Mouse (Mus musculus) Patski (cell line): ENCODE data around the gene Il1a. TPM values are rescaled to one million over a fixed set of nuclear protein-coding genes. Genes with fewer than 3 reads are reported as not detected.

Experiments
- ATAC-seq: fragments of 100-300 bp; one replicate; pipeline ENCODE4 v1.8.0; 2021
- CTCF ChIA-PET: fragments of 350-600 bp; sonication (Branson Sonifier 250); formaldehyde crosslinking; loops from one replicate; lab custom pipeline; 2022; ENCODE audit warnings: inconsistent platforms; lab: Charles Lee
- POLR2A ChIA-PET: fragments of 350-600 bp; sonication (Branson Sonifier 250); formaldehyde crosslinking; loops from one replicate; lab custom pipeline; 2022; ENCODE audit warnings: antibody characterized with exemption, inconsistent platforms; lab: Charles Lee
- DNase-seq: peaks from one replicate; pipeline ENCODE4 v3.0.0-alpha.2; 2011; ENCODE audit warnings: low read depth, low spot score
- H3K27me3 ChIP-seq: fragments of 371-371 bp; one replicate; pipeline ENCODE4 v1.5.1; 2021
- CTCF ChIP-seq: fragments of 100-300 bp; IDR thresholded peaks from one replicate; pipeline ENCODE4 v1.5.1; 2021
- in situ Hi-C: fragments of 300-500 bp; cut with MboI; formaldehyde crosslinking; loops from 3 replicates; pipeline ENCODE4 v1.11.1; 2018; ENCODE audit warnings: low pct_unique_long_range_greater_than_20kb, mixed read lengths
- polyA plus RNA-seq: library from polyadenylated mRNA; unstranded; gene quantifications from one replicate; pipeline ENCODE4 v1.2.3, GENCODE M21; 2021

Gene Il1a
- polyA plus RNA-seq, 1 experiment from 2014 or later: 0.14 TPM

- in situ Hi-C loops: loop anchor here (10.0 kb wide), 1 partner anchor 91 kb away; no protein-coding TSS in a partner anchor
- POLR2A ChIA-PET: no interaction called here
- ATAC-seq: no peak
Observed at GRCm38 (mm10) chr2:129313934-129314333, 4.2 kb upstream of the Il1a start.

GRCm38 (mm10) chr2:129306020-129306419, 3.8 kb downstream of the Il1a start:
- POLR2A ChIA-PET: no interaction called here
- ATAC-seq (no peak), DNase-seq (no peak)
- H3K27me3 ChIP-seq: no peaks in the 10 kb centered on the region
- CTCF ChIA-PET: no interaction called here
- in situ Hi-C loops: no loop called here
- no peak for TF ChIP-seq CTCF

More at GRCm38 (mm10) chr2:129313934-129314333, 4.2 kb upstream of the Il1a start:
- H3K27me3 ChIP-seq: no peaks in the 10 kb centered on the region
- TF ChIP-seq CTCF: no peak
- DNase-seq: no peak
- CTCF ChIA-PET: no interaction called here

DNA sequence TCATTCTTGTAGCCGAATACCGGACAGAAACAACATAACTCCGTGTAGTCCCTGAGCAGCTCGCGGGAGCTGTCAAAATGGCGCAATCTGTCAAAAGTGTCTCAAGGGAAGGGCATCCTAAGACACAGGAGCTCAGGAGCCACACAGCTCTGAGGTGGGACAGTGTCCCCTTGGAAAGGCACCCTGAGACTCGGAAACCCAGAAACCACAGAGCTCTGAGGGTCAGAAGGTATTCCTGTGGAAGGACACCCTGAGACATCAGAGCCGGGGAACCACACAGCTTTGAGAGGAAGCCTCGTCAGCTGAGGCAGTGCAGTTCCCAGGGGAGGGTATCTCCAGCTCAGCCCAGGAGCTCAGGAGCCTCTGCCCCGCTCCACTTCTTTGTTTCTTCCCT, 12.2 kb downstream of the Il1a start:
- DNase-seq (no peak), ATAC-seq (peak; percentile 16)
- in situ Hi-C loops: no loop called here
- no peak for TF ChIP-seq CTCF
- H3K27me3 ChIP-seq: no peaks in the 10 kb centered on the region
- CTCF ChIA-PET: no interaction called here
- POLR2A ChIA-PET: no interaction called here

DNA sequence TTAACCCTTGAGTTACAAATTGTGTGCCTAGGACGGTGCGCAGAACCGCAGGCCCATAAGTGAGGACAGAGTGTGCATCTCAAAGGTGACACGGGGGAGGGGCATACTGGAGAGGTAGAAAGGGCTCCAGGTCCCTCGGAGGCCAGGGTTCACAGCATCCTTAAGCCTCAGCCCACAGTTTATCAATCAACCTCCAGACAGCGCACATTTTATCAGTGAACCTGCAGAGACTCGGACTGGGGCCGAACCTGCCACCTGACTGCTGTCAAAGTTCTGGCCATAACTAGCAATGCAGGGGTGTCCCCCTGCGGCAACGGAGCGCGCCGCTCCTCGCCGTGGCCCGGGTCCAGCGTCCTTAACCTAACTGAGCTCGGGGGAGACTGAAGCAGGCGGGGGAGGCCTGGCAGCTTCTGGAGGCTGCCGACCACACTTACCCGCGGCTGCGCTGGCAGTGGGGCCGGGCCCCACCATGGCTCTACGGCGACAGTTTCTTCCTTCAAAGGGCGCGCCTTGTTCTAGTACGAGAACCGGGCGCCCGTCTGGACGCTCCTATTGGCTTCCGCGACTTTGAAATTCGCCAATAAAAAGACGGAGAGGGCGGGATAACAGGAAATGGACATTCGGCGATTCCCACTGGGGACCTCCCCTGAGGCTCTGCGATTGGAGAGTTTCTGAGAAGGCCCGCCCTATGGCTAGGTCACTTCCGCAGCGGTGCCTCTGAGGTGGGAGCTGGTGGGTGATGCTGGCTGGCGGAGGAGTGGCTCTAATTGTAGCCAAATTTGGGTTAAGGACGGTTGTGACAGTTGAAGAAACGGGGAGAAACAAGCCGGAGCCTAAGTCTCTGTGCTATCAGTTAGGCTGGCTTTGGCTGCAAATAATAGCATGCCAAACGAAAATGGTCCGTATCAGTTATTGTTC, 12.8 kb downstream of the Il1a start, which contains the start of gene Ckap2l:
TSS of gene Ckap2l (minus strand) at position 542 of the 918 bp plus-strand sequence.
- H3K27me3 ChIP-seq: no peaks in the 10 kb centered on the region
- ChIA-PET POLR2A (interaction anchor here (0.7 kb wide), 1 partner anchor 28 kb away, joined by 6 read pairs; no protein-coding TSS in a partner anchor), CTCF (no interaction called here)
- DNase-seq (peak; percentile 81), ATAC-seq (peak; percentile 99)
- in situ Hi-C loops: no loop called here
- TF ChIP-seq CTCF: no peak

GRCm38 (mm10) chr2:129296086-129296485, 13.7 kb downstream of the Il1a start:
- in situ Hi-C loops: no loop called here
- H3K27me3 ChIP-seq: no peaks in the 10 kb centered on the region
- ATAC-seq (no peak), DNase-seq (no peak)
- POLR2A ChIA-PET: no interaction called here
- CTCF ChIA-PET: interaction anchor here (1.2 kb wide), 1 partner anchor 12 kb away, joined by 3 read pairs; no protein-coding TSS in a partner anchor
- no peak for TF ChIP-seq CTCF

- in situ Hi-C loops: no loop called here
- ChIA-PET CTCF (interaction anchor here (1.2 to 1.4 kb wide), 2 partner anchors 13 to 120 kb away, joined by 3 read pairs; no protein-coding TSS in a partner anchor), POLR2A (no interaction called here)
- H3K27me3 ChIP-seq: no peaks in the 10 kb centered on the region
- no peak for TF ChIP-seq CTCF
- ATAC-seq: no peak
- no peak for DNase-seq
Observed at GRCm38 (mm10) chr2:129295075-129295474, 14.7 kb downstream of the Il1a start.

DNA sequence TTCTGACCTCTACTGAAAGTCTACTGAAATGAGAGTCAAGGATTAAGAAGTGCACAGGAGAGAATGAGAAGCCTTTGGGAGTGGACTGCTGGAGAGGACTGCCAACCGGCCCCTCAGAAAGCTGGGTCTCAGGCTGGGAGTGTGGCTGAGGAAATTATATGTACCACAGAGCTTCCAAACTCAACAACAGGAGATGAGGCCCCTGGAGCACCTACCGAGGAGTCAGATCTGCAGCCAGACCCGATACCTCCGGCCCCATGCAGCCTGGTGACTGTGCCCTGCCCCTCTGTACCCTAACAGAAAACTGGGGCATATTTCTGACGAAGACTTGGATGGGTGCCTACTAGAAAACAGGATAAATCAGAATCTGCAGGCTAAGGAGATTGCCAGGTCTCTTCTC, 35.9 kb downstream of the Il1a start:
- ChIA-PET CTCF (interaction anchor here (0.9 to 1.3 kb wide), 4 partner anchors 9 to 14 kb away, joined by 3 read pairs; no protein-coding TSS in a partner anchor), POLR2A (interaction anchor here (1.5 kb wide), 1 partner anchor 10 kb away, joined by 3 read pairs; no protein-coding TSS in a partner anchor)
- no peak for TF ChIP-seq CTCF
- DNase-seq: no peak
- in situ Hi-C loops: loop anchor here (25.0 kb wide), 1 partner anchor 412 kb away; the partner anchor contains the start of gene Fbln7
- no peaks in the 10 kb centered on the region for H3K27me3 ChIP-seq
- no peak for ATAC-seq

- in situ Hi-C loops: loop anchor here (25.0 kb wide), 1 partner anchor 408 kb away; the partner anchor contains the start of gene Fbln7
Observed at GRCm38 (mm10) chr2:129270621-129271020, 39.2 kb downstream of the Il1a start.

DNA sequence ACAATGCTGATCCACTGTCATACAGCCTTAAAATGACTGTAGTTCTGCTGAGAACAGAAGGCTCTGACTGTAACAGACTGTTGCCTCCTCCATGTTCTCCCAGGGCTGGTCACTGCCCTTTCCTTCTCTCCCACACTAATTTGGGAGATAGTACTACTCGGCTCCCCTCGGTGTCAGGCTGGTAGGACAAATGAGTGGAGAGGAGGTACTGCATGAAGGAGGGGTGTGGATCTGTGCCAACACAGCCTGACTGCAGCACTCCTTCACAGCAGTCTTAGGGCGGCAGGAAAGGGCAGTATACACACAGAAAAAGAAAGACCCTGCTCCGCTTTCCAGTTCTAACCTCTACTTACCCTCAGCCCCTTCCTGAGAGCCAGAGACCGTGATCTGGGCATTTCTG, 39.8 kb downstream of the Il1a start:
- DNase-seq (no peak), ATAC-seq (no peak)
- POLR2A ChIA-PET: no interaction called here
- TF ChIP-seq CTCF: no peak
- CTCF ChIA-PET: interaction anchor here (0.9 to 2.3 kb wide), 3 partner anchors 11 to 46 kb away, joined by 3 to 9 read pairs (median 3); no protein-coding TSS in a partner anchor
- H3K27me3 ChIP-seq: no peaks in the 10 kb centered on the region
- in situ Hi-C loops: loop anchor here (25.0 kb wide), 1 partner anchor 408 kb away; the partner anchor contains the start of gene Fbln7

More at GRCm38 (mm10) chr2:129270621-129271020, 39.2 kb downstream of the Il1a start:
- no peak for DNase-seq
- ChIA-PET POLR2A (no interaction called here), CTCF (no interaction called here)
- no peaks in the 10 kb centered on the region for H3K27me3 ChIP-seq
- no peak for ATAC-seq
- no peak for TF ChIP-seq CTCF

DNA sequence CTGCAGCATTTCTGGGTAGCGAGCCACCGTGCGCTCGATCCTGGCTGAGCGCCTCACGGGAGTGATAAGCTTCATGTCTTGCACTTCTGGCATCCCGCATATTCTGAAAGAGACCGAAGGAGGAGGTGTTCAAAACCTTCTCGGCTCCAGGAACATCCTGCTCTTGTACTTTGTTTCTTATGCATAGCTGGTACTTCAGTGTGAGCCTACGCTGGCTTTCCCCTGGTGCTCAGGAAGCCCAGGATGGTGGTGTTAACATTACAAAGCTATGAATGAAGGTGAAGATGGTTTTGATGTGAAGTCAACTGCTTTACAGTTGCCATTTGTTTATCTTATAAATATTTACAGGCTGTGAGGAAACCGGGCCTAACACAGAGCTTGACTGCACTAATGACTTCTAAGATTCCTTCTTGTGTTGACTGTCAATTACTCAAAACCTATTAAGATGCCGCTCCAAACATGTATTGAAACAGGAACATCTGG, 40.6 kb downstream of the Il1a start:
- ATAC-seq: no peak
- POLR2A ChIA-PET: interaction anchor here (0.6 kb wide), 1 partner anchor 1867 kb away, joined by 3 read pairs; no protein-coding TSS in a partner anchor
- no peaks in the 10 kb centered on the region for H3K27me3 ChIP-seq
- no peak for TF ChIP-seq CTCF
- CTCF ChIA-PET: interaction anchor here (0.9 to 2.3 kb wide), 3 partner anchors 11 to 47 kb away, joined by 3 to 9 read pairs (median 3); no protein-coding TSS in a partner anchor
- no peak for DNase-seq
- in situ Hi-C loops: loop anchor here (25.0 kb wide), 1 partner anchor 407 kb away; the partner anchor contains the start of gene Fbln7
